Mouse (Mus musculus) limb, embryonic 15.5 days (tissue): ENCODE results near the gene Slc2a6. TPM values are rescaled to one million over a fixed set of nuclear protein-coding genes. Genes with fewer than 3 reads are reported as not detected.

Experiments
- ATAC-seq: fragments of 200-750 bp; cut with Nextera tagmentation; 2 replicates; pipeline ENCODE4 v1.8.0; 2017; ENCODE audit warnings: low read depth, moderate TSS enrichment; ENCODE audit not compliant: insufficient number of reproducible peaks, low FRiP score, low TSS enrichment
- H3K27ac ChIP-seq: fragments of 300-500 bp; sonication (generic); 2 replicates; pipeline ENCODE4 v1.5.1; 2015; ENCODE audit warnings: moderate library complexity, mild to moderate bottlenecking, inconsistent platforms
- H3K27me3 ChIP-seq: fragments of 300-500 bp; sonication (generic); 2 replicates; pipeline ENCODE4 v1.6.1; 2015; ENCODE audit warnings: inconsistent platforms
- H3K36me3 ChIP-seq: fragments of 300-500 bp; sonication (generic); 2 replicates; pipeline ENCODE4 v1.6.1; 2015; ENCODE audit warnings: inconsistent platforms
- H3K4me1 ChIP-seq: fragments of 300-500 bp; sonication (generic); 2 replicates; pipeline ENCODE4 v1.6.1; 2015; ENCODE audit warnings: inconsistent platforms
- H3K4me2 ChIP-seq: fragments of 300-500 bp; sonication (generic); 2 replicates; pipeline ENCODE4 v1.6.1; 2015; ENCODE audit warnings: mild to moderate bottlenecking, inconsistent platforms
- H3K4me3 ChIP-seq: fragments of 300-500 bp; sonication (generic); 2 replicates; pipeline ENCODE4 v1.5.1; 2015; ENCODE audit warnings: mild to moderate bottlenecking, inconsistent platforms
- H3K9ac ChIP-seq: fragments of 300-500 bp; sonication (generic); 2 replicates; pipeline ENCODE4 v1.6.1; 2015; ENCODE audit warnings: inconsistent platforms
- H3K9me3 ChIP-seq: fragments of 300-500 bp; sonication (generic); 2 replicates; pipeline ENCODE4 v1.6.1; 2016; ENCODE audit warnings: inconsistent platforms
- WGBS: fragments of 180-500 bp; shearing (Covaris S2); methylation state at CpG from one replicate; pipeline ENCODE4 v1.1.7; 2015; 5-methylcytosine and 5-hydroxymethylcytosine counted together
- polyA plus RNA-seq: library from polyadenylated mRNA; unstranded; fragments of >200 nt; fragmentation: Nextera tagmentation; extraction: Ambion mirVana; gene quantifications from 2 replicates; pipeline ENCODE4 v1.2.1, GENCODE M21; 2015

Gene Slc2a6
- polyA plus RNA-seq, 1 experiment from 2014 or later = 1.0 TPM

- no peak overlapping the region for H3K9ac ChIP-seq
- 24% methylated on average over 4 of the region's 4 CpGs for WGBS
Measured at GRCm38 (mm10) chr2:27058251-27058650, 30.5 kb upstream of the Slc2a6 start.

GRCm38 (mm10) chr2:27049408-27049807 is 21.6 kb upstream of the Slc2a6 start:
- H3K4me1 ChIP-seq = no peaks in the 10 kb centered on the region
- no peak overlapping the region for H3K27ac ChIP-seq
- H3K9me3 ChIP-seq = no peaks in the 10 kb centered on the region
- H3K4me3 ChIP-seq = no peak overlapping the region
- H3K36me3 ChIP-seq = no peaks in the 10 kb centered on the region
- WGBS = 48% methylated on average over 6 of the region's 6 CpGs
- no peak for ATAC-seq
- no peaks in the 10 kb centered on the region for H3K27me3 ChIP-seq
- H3K9ac ChIP-seq = no peak overlapping the region
- H3K4me2 ChIP-seq = no peak overlapping the region

More at GRCm38 (mm10) chr2:27058251-27058650, 30.5 kb upstream of the Slc2a6 start:
- H3K4me1 ChIP-seq = peaks cover 22% of the 10 kb centered on the region
- ATAC-seq = no peak
- no peaks in the 10 kb centered on the region for H3K9me3 ChIP-seq
- peak overlapping the region; percentile 50 for H3K27ac ChIP-seq
- H3K36me3 ChIP-seq = no peaks in the 10 kb centered on the region
- no peaks in the 10 kb centered on the region for H3K27me3 ChIP-seq
- no peak overlapping the region for H3K4me3 ChIP-seq
- peak overlapping the region; percentile 33 for H3K4me2 ChIP-seq

- H3K4me1 ChIP-seq = 0 out of 2 replicates have a peak, but pooled peaks cover 9% of the 10 kb centered on the region
- no peaks in the 10 kb centered on the region for H3K36me3 ChIP-seq
- WGBS = 65% methylated on average over 8 of the region's 8 CpGs
- H3K4me2 ChIP-seq = no peak overlapping the region
- no peak overlapping the region for H3K9ac ChIP-seq
- H3K4me3 ChIP-seq = no peak overlapping the region
- ATAC-seq = no peak
- H3K27ac ChIP-seq = no peak overlapping the region
- H3K9me3 ChIP-seq = no peaks in the 10 kb centered on the region
- H3K27me3 ChIP-seq = peaks cover 5% of the 10 kb centered on the region; the same call in 1 of the 2 replicates
Measured at GRCm38 (mm10) chr2:27045979-27046770, 18.4 kb upstream of the Slc2a6 start.

GRCm38 (mm10) chr2:27044641-27045040 is 16.8 kb upstream of the Slc2a6 start:
- Histone ChIP-seq H3K4me2 (no peak overlapping the region), H3K27me3 (peaks cover 5% of the 10 kb centered on the region; the same call in 1 of the 2 replicates), H3K4me1 (0 out of 2 replicates have a peak, but pooled peaks cover 9% of the 10 kb centered on the region), H3K9ac (no peak overlapping the region), H3K9me3 (no peaks in the 10 kb centered on the region), H3K4me3 (no peak overlapping the region), H3K27ac (no peak overlapping the region), H3K36me3 (no peaks in the 10 kb centered on the region)
- WGBS = 76% methylated on average over 3 of the region's 3 CpGs
- ATAC-seq = no peak

- H3K27me3 ChIP-seq = peaks cover 5% of the 10 kb centered on the region; the same call in 1 of the 2 replicates
- H3K4me2 ChIP-seq = no peak overlapping the region
- no peak overlapping the region for H3K4me3 ChIP-seq
- H3K9me3 ChIP-seq = no peaks in the 10 kb centered on the region
- no peaks in the 10 kb centered on the region for H3K36me3 ChIP-seq
- H3K27ac ChIP-seq = no peak overlapping the region
- 69% methylated on average over 4 of the region's 4 CpGs for WGBS
- peaks cover 10% of the 10 kb centered on the region; the same call in 1 of the 2 replicates for H3K4me1 ChIP-seq
- H3K9ac ChIP-seq = no peak overlapping the region
- ATAC-seq = no peak
Measured at GRCm38 (mm10) chr2:27044166-27044565, 16.4 kb upstream of the Slc2a6 start.

- H3K27ac ChIP-seq = no peak overlapping the region
- no peaks in the 10 kb centered on the region for H3K36me3 ChIP-seq
- 15% methylated on average over 3 of the region's 3 CpGs for WGBS
- ATAC-seq = peak; percentile 77
- H3K4me3 ChIP-seq = no peak overlapping the region
- H3K9ac ChIP-seq = no peak overlapping the region
- no peaks in the 10 kb centered on the region for H3K9me3 ChIP-seq
- H3K4me2 ChIP-seq = no peak overlapping the region
- H3K27me3 ChIP-seq = peaks cover 5% of the 10 kb centered on the region; the same call in 1 of the 2 replicates
- peaks cover 14% of the 10 kb centered on the region; the same call in 1 of the 2 replicates for H3K4me1 ChIP-seq
Measured at GRCm38 (mm10) chr2:27043461-27043860, 15.7 kb upstream of the Slc2a6 start.

GRCm38 (mm10) chr2:27042131-27042844 is 14.5 kb upstream of the Slc2a6 start:
- Histone ChIP-seq H3K27ac (no peak overlapping the region), H3K36me3 (no peaks in the 10 kb centered on the region), H3K4me3 (no peak overlapping the region), H3K4me2 (no peak overlapping the region), H3K4me1 (peaks cover 14% of the 10 kb centered on the region; the same call in 1 of the 2 replicates), H3K9me3 (no peaks in the 10 kb centered on the region), H3K9ac (no peak overlapping the region), H3K27me3 (peaks cover 5% of the 10 kb centered on the region; the same call in 1 of the 2 replicates)
- ATAC-seq = no peak
- 59% methylated on average over 8 of the region's 8 CpGs for WGBS

- Histone ChIP-seq H3K9ac (no peak overlapping the region), H3K36me3 (no peaks in the 10 kb centered on the region), H3K27me3 (peaks cover 5% of the 10 kb centered on the region; the same call in 1 of the 2 replicates), H3K9me3 (no peaks in the 10 kb centered on the region), H3K27ac (peak overlapping the region; percentile 14; the same call in 1 of the 2 replicates), H3K4me2 (no peak overlapping the region), H3K4me3 (no peak overlapping the region), H3K4me1 (peaks cover 18% of the 10 kb centered on the region; the same call in 1 of the 2 replicates)
- no peak for ATAC-seq
- 18% methylated on average over 1 of the region's 1 CpGs for WGBS
Measured at GRCm38 (mm10) chr2:27039286-27039685, 11.5 kb upstream of the Slc2a6 start.

- Histone ChIP-seq H3K4me2 (no peak overlapping the region), H3K9ac (no peak overlapping the region), H3K27ac (no peak overlapping the region), H3K4me3 (no peak overlapping the region), H3K36me3 (no peaks in the 10 kb centered on the region), H3K4me1 (peaks cover 15% of the 10 kb centered on the region; the same call in 1 of the 2 replicates), H3K27me3 (peaks cover 5% of the 10 kb centered on the region; the same call in 1 of the 2 replicates), H3K9me3 (no peaks in the 10 kb centered on the region)
- no peak for ATAC-seq
- 2% methylated on average over 3 of the region's 3 CpGs for WGBS
Measured at GRCm38 (mm10) chr2:27038596-27038995, 10.8 kb upstream of the Slc2a6 start.

GRCm38 (mm10) chr2:27037008-27037407 is 9.2 kb upstream of the Slc2a6 start:
- Histone ChIP-seq H3K27ac (no peak overlapping the region), H3K4me1 (peaks cover 10% of the 10 kb centered on the region; the same call in 1 of the 2 replicates), H3K4me3 (no peak overlapping the region), H3K9ac (no peak overlapping the region), H3K27me3 (peaks cover 5% of the 10 kb centered on the region; the same call in 1 of the 2 replicates), H3K36me3 (no peaks in the 10 kb centered on the region), H3K9me3 (no peaks in the 10 kb centered on the region), H3K4me2 (no peak overlapping the region)
- WGBS = 63% methylated on average over 4 of the region's 4 CpGs
- no peak for ATAC-seq

GRCm38 (mm10) chr2:27036003-27036402 is 8.2 kb upstream of the Slc2a6 start:
- 54% methylated on average over 3 of the region's 3 CpGs for WGBS
- Histone ChIP-seq H3K27ac (no peak overlapping the region), H3K4me3 (no peak overlapping the region), H3K9me3 (no peaks in the 10 kb centered on the region), H3K9ac (no peak overlapping the region), H3K36me3 (no peaks in the 10 kb centered on the region), H3K4me1 (peaks cover 10% of the 10 kb centered on the region; the same call in 1 of the 2 replicates), H3K27me3 (no peaks in the 10 kb centered on the region), H3K4me2 (no peak overlapping the region)
- no peak for ATAC-seq

- no peak overlapping the region for H3K4me3 ChIP-seq
- peaks cover 3% of the 10 kb centered on the region; the same call in 1 of the 2 replicates for H3K27me3 ChIP-seq
- H3K36me3 ChIP-seq = no peaks in the 10 kb centered on the region
- H3K27ac ChIP-seq = no peak overlapping the region
- peaks cover 12% of the 10 kb centered on the region for H3K4me1 ChIP-seq
- no peak for ATAC-seq
- H3K9ac ChIP-seq = no peak overlapping the region
- no peak overlapping the region for H3K4me2 ChIP-seq
- no peaks in the 10 kb centered on the region for H3K9me3 ChIP-seq
- 78% methylated on average over 2 of the region's 2 CpGs for WGBS
Measured at GRCm38 (mm10) chr2:27032361-27032760, 4.6 kb upstream of the Slc2a6 start.
